Mouse (Mus musculus) 3T3-L1 (cell line): ENCODE data around the gene Ltbp1.

Source experiments
- DNase-seq: peaks from one replicate; pipeline ENCODE4 v3.0.0-alpha.2; 2015; ENCODE audit warnings: low read depth, low spot score

The Ltbp1 gene

GRCm38 (mm10) chr17:75005281-75005684, at the start of gene Ltbp1:
Ltbp1 (plus strand) TSS chr17:75005568.
- DNase-seq = peak; percentile 83

- DNase-seq = peak; percentile 76
Measured at GRCm38 (mm10) chr17:74959481-74960245, 45.7 kb upstream of the Ltbp1 start.

GRCm38 (mm10) chr17:74963222-74963621, 42.1 kb upstream of the Ltbp1 start:
- peak; percentile 57 for DNase-seq

- no peak for DNase-seq
Measured at GRCm38 (mm10) chr17:74963861-74964260, 41.5 kb upstream of the Ltbp1 start.

GRCm38 (mm10) chr17:74967298-74967848, 38.0 kb upstream of the Ltbp1 start:
- DNase-seq = no peak

GRCm38 (mm10) chr17:74968152-74968712, 37.1 kb upstream of the Ltbp1 start:
- no peak for DNase-seq

GRCm38 (mm10) chr17:74968738-74969271, 36.6 kb upstream of the Ltbp1 start:
- no peak for DNase-seq

GRCm38 (mm10) chr17:74975192-74975591, 30.2 kb upstream of the Ltbp1 start:
- no peak for DNase-seq

GRCm38 (mm10) chr17:74976167-74976985, 29.0 kb upstream of the Ltbp1 start:
- no peak for DNase-seq

- no peak for DNase-seq
Measured at GRCm38 (mm10) chr17:74979767-74980166, 25.6 kb upstream of the Ltbp1 start.

GRCm38 (mm10) chr17:74981703-74982102, 23.7 kb upstream of the Ltbp1 start:
- DNase-seq = no peak

GRCm38 (mm10) chr17:74982880-74983279, 22.5 kb upstream of the Ltbp1 start:
- no peak for DNase-seq

- peak; percentile 79 for DNase-seq
Measured at GRCm38 (mm10) chr17:74984071-74984470, 21.3 kb upstream of the Ltbp1 start.

- DNase-seq = no peak
Measured at GRCm38 (mm10) chr17:74984681-74985080, 20.7 kb upstream of the Ltbp1 start.

- DNase-seq = peak; percentile 58
Measured at GRCm38 (mm10) chr17:74987067-74987466, 18.3 kb upstream of the Ltbp1 start.

GRCm38 (mm10) chr17:74989691-74990090, 15.7 kb upstream of the Ltbp1 start:
- DNase-seq = no peak

GRCm38 (mm10) chr17:74990561-74990960, 14.8 kb upstream of the Ltbp1 start:
- no peak for DNase-seq

GRCm38 (mm10) chr17:74993726-74994581, 11.4 kb upstream of the Ltbp1 start:
- DNase-seq = peak; percentile 40

GRCm38 (mm10) chr17:74994582-74994893, 10.8 kb upstream of the Ltbp1 start:
- DNase-seq = no peak

- DNase-seq = no peak
Measured at GRCm38 (mm10) chr17:74995266-74995665, 10.1 kb upstream of the Ltbp1 start.

GRCm38 (mm10) chr17:75000066-75000465, 5.3 kb upstream of the Ltbp1 start:
- DNase-seq = no peak
